Mouse (Mus musculus): Measurements from ENCODE around the gene Irs1. TPM values are rescaled to one million over a fixed set of nuclear protein-coding genes. Genes with fewer than 3 reads are reported as not detected.

The Irs1 gene
- total and polyA plus RNA-seq, 3 experiments, result not detected

GRCm38 (mm10) chr1:82294102-82294501 is 2.9 kb upstream of the Irs1 start:
- no peaks in the 10 kb centered on the region for H3K36me3 ChIP-seq (ENCODE audit: control insufficient read depth in 1 of 2, insufficient read depth in 2 of 2, low read length in 2 of 2)
- H3K79me2 ChIP-seq (ENCODE audit: control insufficient read depth, insufficient read depth, low read length, poor library complexity), result no peaks in the 10 kb centered on the region
- peak; percentile 11 for DNase-seq (ENCODE audit: low read depth, low spot score)
- TF ChIP-seq CTCF (IDR thresholded peaks at IDR 0.05 in 2 of 3, conservative IDR thresholded peaks at IDR 0.05 in 1 of 3; ENCODE audit: control insufficient read depth in 1 of 3, insufficient read depth in 1 of 3, low read depth in 2 of 3, low read length in 3 of 3, poor library complexity in 1 of 3, severe bottlenecking in 1 of 3) (peak in 1 of 3 experiments; percentile 41; a peak in 2 of 6 replicates), CHD1 (IDR thresholded peaks at IDR 0.05; ENCODE audit: low read depth, low read length) (no peak), MEF2A (IDR thresholded peaks at IDR 0.05; ENCODE audit: extremely low read depth, insufficient replicate concordance, low read depth, low read length, poor library complexity, severe bottlenecking) (no peak), POLR2AphosphoS2 (IDR thresholded peaks at IDR 0.05; ENCODE audit: low read length) (no peak), USF2 (IDR thresholded peaks at IDR 0.05; ENCODE audit: borderline replicate concordance in 1 of 2, insufficient read depth in 1 of 2, low read depth in 1 of 2, low read length in 2 of 2) (no peak), RAD21 (IDR thresholded peaks at IDR 0.05; ENCODE audit: low read depth, low read length) (peak; percentile 23), GATA1 (IDR thresholded peaks at IDR 0.05; ENCODE audit: low read depth, low read length) (no peak), ETS1 (IDR thresholded peaks at IDR 0.05; ENCODE audit: low read depth, low read length) (no peak), TBP (IDR thresholded peaks at IDR 0.05; ENCODE audit: low read depth, low read length) (no peak), MXI1 (IDR thresholded peaks at IDR 0.05; ENCODE audit: low read depth, low read length) (no peak), ZNF384 (IDR thresholded peaks at IDR 0.05; ENCODE audit: low read depth, low read length) (no peak), MYB (IDR thresholded peaks at IDR 0.05; ENCODE audit: low read depth, low read length) (no peak), GABPA (IDR thresholded peaks at IDR 0.05; ENCODE audit: low read depth, low read length) (no peak), NRF1 (IDR thresholded peaks at IDR 0.05; ENCODE audit: insufficient read depth, low read depth, low read length, poor library complexity, severe bottlenecking) (no peak), TCF12 (IDR thresholded peaks at IDR 0.05; ENCODE audit: low read depth, low read length) (no peak), TAL1 (IDR thresholded peaks at IDR 0.05; ENCODE audit: low read length) (no peak), ELF1 (IDR thresholded peaks at IDR 0.05; ENCODE audit: low read depth, low read length) (no peak), SMC3 (IDR thresholded peaks at IDR 0.05; ENCODE audit: low read depth, low read length) (peak; percentile 34), NELFE (IDR thresholded peaks at IDR 0.05; ENCODE audit: low read depth, low read length) (no peak)
- H3K27me3 ChIP-seq (ENCODE audit: control insufficient read depth in 1 of 2, insufficient read depth in 2 of 2, low read length in 2 of 2), result no peaks in the 10 kb centered on the region; a peak in 1 of 4 replicates
- no peak overlapping the region for H3K9ac ChIP-seq (ENCODE audit: control insufficient read depth, low read depth, low read length, poor library complexity, severe bottlenecking)
- H3K4me3 ChIP-seq (ENCODE audit: control insufficient read depth in 1 of 2, insufficient read depth in 1 of 2, low read depth in 2 of 2, low read length in 2 of 2), result no peak overlapping the region
- H3K27ac ChIP-seq (ENCODE audit: control insufficient read depth, low read depth, low read length), result no peak overlapping the region
- H3K9me3 ChIP-seq (replicated peaks; ENCODE audit: insufficient read depth, low read length), result no peaks in the 10 kb centered on the region
- H3K4me1 ChIP-seq (ENCODE audit: control insufficient read depth in 1 of 2, insufficient read depth in 2 of 2, low read length in 2 of 2), result no peaks in the 10 kb centered on the region

GRCm38 (mm10) chr1:82292771-82293170 is 1.6 kb upstream of the Irs1 start:
- no peak for DNase-seq (ENCODE audit: low read depth, low spot score)
- Histone ChIP-seq H3K4me3 (ENCODE audit: control insufficient read depth in 1 of 2, insufficient read depth in 1 of 2, low read depth in 2 of 2, low read length in 2 of 2) (no peak overlapping the region), H3K4me1 (ENCODE audit: control insufficient read depth in 1 of 2, insufficient read depth in 2 of 2, low read length in 2 of 2) (no peaks in the 10 kb centered on the region), H3K27me3 (ENCODE audit: control insufficient read depth in 1 of 2, insufficient read depth in 2 of 2, low read length in 2 of 2) (no peaks in the 10 kb centered on the region), H3K27ac (ENCODE audit: control insufficient read depth, low read depth, low read length) (no peak overlapping the region), H3K79me2 (ENCODE audit: control insufficient read depth, insufficient read depth, low read length, poor library complexity) (no peaks in the 10 kb centered on the region), H3K9me3 (replicated peaks; ENCODE audit: insufficient read depth, low read length) (no peaks in the 10 kb centered on the region), H3K9ac (ENCODE audit: control insufficient read depth, low read depth, low read length, poor library complexity, severe bottlenecking) (no peak overlapping the region), H3K36me3 (ENCODE audit: control insufficient read depth in 1 of 2, insufficient read depth in 2 of 2, low read length in 2 of 2) (no peaks in the 10 kb centered on the region)
- TF ChIP-seq USF2 (IDR thresholded peaks at IDR 0.05; ENCODE audit: borderline replicate concordance in 1 of 2, insufficient read depth in 1 of 2, low read depth in 1 of 2, low read length in 2 of 2), result no peak
- no peak for TF ChIP-seq JUND (IDR thresholded peaks at IDR 0.05; ENCODE audit: low read depth, low read length)
- TF ChIP-seq KAT2A (conservative IDR thresholded peaks at IDR 0.05; ENCODE audit: low read depth, low read length), result no peak
- no peak for TF ChIP-seq SMC3 (IDR thresholded peaks at IDR 0.05; ENCODE audit: low read depth, low read length)
- no peak for TF ChIP-seq NELFE (IDR thresholded peaks at IDR 0.05; ENCODE audit: low read depth, low read length)

Data from MEL (cell line).